Mouse (Mus musculus) lung, postnatal 0 days (tissue): ENCODE measurements at regions not wholly inside any gene's neighbourhood (a gene's known extent, or its start where the extent isn't known, plus 50 kb on each side); places are given as distances from the start of the nearest gene placed in this dataset.

ENCODE experiments used
- CTCF ChIP-seq: IDR thresholded peaks from 2 replicates; pipeline ENCODE4 v1.5.1; 2016; ENCODE audit warnings: antibody characterized with exemption, mild to moderate bottlenecking
- EP300 ChIP-seq: IDR thresholded peaks from 2 replicates; pipeline ENCODE4 v1.6.1; 2016; ENCODE audit warnings: antibody characterized with exemption, mild to moderate bottlenecking, control low read depth

DNA sequence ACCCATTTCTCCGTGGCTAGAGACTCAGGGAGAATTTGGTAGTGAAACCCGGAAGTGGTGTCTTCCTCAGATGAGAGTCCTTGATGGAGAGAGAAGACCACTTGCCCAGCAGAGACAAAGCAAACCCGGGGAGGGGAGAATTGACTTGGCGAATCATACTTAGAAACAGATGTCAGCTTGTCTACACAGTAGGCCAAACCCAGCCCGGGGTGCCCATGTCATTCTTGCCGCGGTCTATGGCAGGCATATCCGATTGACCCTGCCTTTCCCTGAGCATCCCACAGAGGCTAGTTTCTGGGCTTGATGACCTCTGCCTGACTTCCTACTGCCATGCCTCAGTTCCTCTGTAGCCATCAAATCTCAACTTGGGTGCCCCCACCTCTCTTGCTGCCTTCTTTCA lies 226.4 kb upstream of the Tprg start:
- TF ChIP-seq CTCF: no peak
- no peak for TF ChIP-seq EP300
